Mouse (Mus musculus) kidney, adult 9 months (tissue): Measurements from ENCODE around the gene Gata1.
A peak's percentile ranks its signal among the peaks of the same experiment; 100 is the strongest.
"Not testable (repeated sequence)": the region's sequence is repeated elsewhere in the genome, so short reads cannot be mapped to it uniquely, and the experiment has no call there.

ENCODE experiments used
- DNase-seq: peaks from one replicate; pipeline ENCODE4 v3.0.0; 2022

The Gata1 gene

DNA sequence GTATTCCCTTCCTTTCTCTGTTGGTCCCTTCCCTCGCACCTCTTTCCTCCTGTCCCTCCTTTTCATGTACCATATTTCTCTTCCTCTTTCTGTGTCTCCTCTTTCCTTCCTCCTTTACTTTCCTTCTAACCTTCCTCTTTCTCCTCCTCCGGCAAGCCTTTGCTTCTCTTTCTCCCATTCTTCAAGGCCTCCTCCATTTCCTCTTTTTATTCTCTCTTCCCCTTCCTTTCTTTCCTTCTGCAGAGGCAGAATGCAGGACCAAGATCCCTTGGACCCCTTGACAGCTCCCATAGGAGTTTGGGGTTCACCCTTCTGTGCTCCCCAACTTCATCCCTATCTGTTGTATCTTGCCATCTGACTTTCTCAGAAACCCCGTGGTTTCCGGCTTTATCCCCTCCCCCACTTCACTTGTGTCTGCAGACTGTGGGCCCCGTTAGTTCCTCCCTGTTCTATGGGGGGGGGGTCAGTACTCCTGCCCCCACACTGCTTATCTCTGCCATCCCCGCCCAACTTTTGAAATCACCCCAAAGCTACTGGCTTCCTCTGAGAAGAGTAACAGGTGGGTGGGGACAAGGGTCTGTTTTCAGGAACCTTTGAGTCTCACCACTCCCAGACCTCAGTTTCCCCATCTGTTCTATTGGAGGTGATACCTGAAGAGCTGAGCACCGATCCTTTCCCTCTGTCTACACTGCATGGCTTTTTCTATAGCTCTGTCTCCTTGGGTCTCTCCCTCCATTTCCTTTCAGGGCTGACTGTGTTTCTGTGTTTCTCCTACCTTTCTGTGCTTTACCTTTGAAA is 13.8 kb downstream of the Gata1 start:
- DNase-seq = no peak

DNA sequence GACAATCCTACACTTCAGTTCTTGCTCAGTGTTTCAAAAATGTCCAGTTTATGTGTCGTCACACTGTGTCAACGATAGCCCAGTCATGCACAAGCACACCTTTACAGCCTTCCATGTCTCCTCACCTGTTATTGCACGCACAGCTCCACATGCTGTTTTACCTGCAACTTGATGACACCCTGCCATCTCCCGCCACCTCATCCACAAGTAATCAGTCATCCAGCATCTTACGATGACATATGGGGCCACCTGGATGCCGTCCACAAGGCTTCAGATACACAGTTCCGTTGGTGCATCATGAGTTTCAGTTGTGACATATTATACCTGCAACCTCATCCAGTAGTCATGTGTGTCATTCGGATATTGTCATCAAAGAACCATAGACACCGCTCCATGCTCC is 19.0 kb downstream of the Gata1 start:
- DNase-seq = no peak

DNA sequence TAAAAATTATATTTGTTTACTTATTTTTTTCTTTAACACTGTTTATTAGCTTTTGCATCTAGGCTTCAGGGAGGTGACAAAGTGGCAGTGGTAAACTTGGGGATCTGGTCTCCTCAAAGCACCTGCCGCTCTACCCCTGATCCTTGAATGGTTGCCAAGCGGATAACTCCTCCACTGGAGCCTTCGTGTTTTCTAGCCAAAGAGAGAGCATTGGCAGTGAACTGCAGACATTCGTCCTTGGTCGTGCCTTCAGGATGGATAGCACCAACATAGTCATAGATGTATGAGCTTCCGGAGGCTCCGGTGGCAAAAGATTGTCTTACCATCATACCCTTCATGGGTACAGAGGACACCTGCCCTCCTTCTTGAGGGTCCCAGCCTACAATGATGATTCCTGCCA is 27.8 kb downstream of the Gata1 start:
- DNase-seq = no peak

- DNase-seq = peak; percentile 97
Measured at GRCm38 (mm10) chrX:7947900-7948492, 29.9 kb downstream of the Gata1 start.

- DNase-seq = peak; percentile 26
Measured at GRCm38 (mm10) chrX:7947108-7947899, 30.6 kb downstream of the Gata1 start, which contains the start of gene Hdac6. Hdac6 (minus strand) TSS chrX:7947889.

GRCm38 (mm10) chrX:7945618-7946017 is 32.3 kb downstream of the Gata1 start:
- peak; percentile 50 for DNase-seq

- DNase-seq = no peak
Measured at GRCm38 (mm10) chrX:7937667-7938066, 40.2 kb downstream of the Gata1 start.

DNA sequence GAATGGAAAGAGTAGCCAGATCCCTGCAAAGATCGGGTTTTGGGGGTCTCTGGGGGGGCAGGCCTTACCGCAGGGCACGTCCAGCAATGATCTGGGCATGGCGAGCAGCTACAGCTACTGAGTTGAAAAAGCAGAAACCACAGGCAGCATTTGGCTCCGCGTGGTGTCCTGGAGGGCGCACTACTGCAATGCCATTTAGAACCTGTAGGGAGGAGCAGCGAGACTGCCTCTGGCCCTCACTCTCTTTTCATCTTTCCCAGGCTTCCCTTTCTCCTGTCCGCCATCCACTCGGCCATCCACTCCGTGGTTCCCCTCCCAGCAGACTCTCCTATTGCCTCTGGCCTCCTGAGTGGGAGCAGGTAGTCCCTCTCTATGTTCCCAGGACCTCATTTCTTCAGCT is 41.0 kb downstream of the Gata1 start:
- no peak for DNase-seq

DNA sequence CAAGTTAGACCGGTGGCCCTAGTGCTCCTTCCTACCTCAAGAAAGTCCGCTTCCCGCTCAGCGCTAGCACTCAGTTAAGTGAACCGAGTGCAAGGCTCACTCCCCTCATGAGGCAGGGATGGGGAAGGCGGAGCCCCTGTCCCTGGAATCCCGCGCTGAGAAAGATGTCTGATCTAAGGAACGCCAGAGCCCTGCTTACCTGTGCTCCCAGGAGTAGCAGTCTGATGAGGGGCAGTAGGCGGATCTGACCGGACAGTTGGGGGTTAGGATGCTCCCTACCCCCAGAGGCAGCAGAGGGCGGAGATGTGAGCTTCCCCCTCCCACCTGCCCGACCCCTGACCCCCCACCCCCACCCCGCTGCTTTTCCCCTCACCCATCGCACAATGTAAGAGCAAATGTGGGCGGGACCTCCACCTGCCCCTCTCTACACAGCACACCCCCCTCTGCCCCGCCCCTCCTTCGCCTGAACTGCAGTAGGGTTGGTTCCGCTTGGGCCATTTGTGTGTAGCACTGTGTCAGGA is 49.5 kb downstream of the Gata1 start, which contains the start of gene Eras:
TSS of gene Eras (minus strand) at position 338 of the 521 bp plus-strand sequence.
- no peak for DNase-seq

DNA sequence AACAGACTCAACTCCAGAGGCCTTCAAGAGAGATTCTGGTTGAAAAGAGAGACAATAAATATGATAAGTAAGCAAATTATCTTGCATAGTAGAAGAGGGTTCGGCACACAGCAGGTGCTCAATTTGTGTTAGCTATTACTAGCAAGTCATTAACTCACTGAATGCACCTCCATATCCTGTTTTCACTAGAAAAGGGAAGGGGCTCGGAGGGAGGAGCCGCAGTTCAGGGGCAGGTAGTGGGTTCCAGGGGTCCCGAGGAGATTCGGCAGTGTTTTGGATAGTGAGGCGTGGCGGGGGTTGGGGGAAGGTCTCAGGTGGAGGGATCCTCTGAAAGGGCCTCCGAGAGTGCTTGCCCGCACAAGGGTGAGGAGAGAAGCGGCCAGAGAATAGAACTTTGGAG is 50.8 kb downstream of the Gata1 start:
- no peak for DNase-seq

DNA sequence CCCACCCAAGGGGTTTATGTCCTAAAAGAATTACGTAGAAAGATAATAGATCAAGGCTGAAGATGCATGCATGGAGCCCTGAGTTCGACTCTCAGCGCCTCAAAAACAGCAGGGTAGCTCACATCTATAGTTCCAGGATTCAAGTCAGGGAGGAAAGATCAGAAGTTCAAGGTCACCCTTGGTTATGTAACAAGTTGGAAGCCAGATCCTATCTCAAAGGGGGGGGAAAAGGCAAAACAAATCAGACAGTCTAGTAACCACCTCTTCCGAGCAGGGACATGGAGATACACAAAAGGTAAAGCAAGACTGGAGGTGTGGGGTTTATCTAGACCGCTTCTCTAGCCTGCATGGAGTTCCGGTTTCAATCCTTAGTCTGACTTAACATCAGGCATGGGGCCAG is 51.6 kb downstream of the Gata1 start:
- DNase-seq = no peak

DNA sequence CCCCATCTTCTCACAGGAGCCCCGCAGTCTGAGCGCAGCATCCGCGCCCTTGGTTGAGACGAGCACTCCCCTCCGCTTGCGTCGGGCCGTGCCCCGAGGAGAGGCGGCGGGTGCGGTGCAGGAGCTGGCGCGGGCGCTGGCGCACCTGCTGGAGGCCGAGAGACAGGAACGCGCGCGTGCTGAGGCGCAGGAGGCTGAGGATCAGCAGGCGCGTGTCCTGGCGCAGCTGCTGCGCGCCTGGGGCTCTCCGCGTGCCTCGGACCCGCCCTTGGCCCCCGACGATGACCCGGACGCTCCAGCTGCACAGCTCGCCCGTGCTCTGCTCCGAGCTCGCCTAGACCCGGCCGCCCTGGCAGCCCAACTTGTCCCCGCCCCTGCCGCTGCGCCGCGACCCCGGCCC is 55.8 kb downstream of the Gata1 start:
- no peak for DNase-seq

DNA sequence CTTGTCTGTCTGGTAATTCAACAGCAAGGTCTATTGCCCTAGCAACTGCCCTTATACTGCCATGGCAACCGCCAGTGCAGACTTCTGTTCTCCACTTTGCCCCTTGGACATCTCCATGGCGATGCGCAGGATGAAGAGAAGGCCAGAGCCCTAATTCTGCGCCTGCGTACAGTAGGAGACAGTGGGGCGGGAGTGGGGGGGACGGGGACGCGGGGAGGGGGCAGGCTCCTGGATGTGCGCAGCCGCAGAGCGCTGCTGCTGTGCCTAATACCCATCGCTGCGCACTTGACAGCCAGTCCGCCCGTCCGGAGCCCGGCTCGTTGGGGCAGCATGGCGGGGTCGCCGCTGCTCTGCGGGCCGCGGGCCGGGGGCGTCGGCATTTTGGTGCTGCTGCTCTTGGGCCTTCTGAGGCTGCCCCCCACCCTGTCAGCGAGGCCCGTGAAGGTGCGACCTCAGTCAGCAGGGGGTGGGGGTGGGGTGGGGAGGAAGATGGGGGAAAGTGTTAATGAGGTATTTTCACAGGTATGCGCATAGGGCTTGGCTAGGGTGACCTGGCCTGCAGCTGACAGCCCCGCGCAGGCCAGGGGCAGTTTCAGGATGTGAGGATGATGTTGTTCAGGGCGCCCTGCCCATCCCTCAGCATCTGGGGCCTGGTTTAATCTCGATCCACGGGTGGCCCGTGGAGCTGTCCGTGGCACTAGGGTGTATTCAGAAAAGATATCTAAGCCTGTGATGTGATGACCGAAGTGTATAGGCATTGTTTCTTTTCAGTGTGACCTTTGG is 58.1 kb downstream of the Gata1 start, which contains the start of gene Pcsk1n:
TSS of gene Pcsk1n (plus strand) at position 222 of the 783 bp plus-strand sequence.
- no peak for DNase-seq

DNA sequence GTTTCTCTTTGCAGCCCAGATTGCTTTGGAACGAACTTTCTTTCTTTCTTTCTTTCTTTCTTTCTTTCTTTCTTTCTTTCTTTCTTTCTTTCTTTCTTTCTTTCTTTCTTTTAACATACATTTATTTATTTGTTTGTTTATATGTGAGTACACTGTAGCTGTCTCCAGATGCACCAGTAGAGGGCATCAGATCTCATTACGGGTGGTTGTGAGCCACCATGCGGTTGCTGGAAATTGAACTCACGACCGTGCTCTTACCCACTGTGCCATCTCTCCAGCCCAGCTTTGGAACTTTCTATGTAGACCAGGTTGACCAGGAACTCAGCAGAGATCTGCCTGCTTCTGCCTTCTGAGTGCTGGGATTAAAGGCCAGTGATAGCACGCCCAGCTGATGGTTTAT is 59.9 kb downstream of the Gata1 start:
- DNase-seq = not testable (repeated sequence)

GRCm38 (mm10) chrX:7915669-7916068 is 62.2 kb downstream of the Gata1 start:
- DNase-seq = peak; percentile 49

DNA sequence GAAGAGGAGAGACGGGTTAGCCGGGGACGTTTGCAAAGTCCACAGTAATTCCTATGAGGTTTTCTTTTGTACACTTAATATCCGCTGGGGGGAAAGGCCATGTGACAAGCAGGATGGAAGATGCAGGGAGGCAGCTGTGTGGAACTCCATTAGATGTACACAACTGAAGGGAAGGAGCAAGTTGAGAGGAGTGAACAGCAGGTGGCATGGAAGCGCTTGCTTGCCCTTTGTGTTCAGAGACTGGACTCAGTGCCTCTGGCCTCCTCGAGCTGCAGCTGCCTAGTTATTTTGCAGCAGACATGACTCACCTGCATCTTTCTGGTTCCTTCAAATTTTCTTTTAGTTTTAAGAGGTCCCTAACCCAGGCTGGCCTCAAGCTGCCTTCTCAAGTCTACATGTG is 67.4 kb downstream of the Gata1 start:
- peak; percentile 9 for DNase-seq
